Mouse (Mus musculus) cerebral cortex, adult 2 months (tissue): ENCODE results near the gene Bend6.

Experiments used
- WGBS: fragments of 180-500 bp; shearing (Covaris S2); methylation state at CpG from one replicate; pipeline ENCODE4 v1.1.7; 2018; 5-methylcytosine and 5-hydroxymethylcytosine counted together

Gene Bend6

DNA sequence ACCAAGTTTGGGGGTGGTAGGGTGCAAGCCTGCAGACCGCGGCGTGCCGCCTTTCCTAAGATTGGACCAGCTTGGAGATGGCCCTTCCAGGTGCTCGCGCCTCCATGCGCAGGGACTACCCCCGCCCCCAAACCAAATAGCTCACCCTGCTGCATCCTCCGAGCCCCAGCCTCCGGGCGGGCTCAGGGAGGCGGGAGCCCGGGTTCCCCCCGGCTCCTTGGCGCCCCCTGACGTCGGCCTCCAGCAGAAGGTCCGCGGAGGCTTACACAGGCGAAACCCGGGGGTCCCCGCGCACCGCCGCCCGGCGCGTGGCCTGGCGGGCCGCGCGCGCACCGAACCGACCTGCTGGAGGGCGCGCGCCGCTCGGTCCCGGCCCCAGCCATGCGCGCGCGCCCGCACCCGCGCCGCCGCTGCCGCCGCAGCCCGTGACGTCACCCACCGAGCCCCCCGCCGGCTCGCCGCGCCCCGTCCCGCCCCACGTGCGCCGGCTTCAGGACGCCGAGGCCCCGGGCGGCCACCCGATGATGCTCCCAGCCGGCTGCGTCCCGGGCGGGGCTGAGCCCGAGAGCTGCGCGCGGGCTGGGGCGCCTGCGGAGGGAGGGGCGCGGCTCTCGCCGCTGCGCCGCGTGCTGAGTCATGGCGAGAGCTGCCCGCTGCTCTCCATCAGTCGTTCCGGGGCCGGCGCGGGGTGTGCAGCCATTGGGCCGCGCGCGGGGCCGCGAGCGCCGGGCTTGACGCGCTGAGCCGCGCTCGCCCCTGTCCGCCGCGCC, at the start of gene Bend6:
TSS of gene Bend6 (minus strand) at position 396 of the 770 bp plus-strand sequence.
- WGBS: 1% methylated on average over 106 of the region's 110 CpGs

DNA sequence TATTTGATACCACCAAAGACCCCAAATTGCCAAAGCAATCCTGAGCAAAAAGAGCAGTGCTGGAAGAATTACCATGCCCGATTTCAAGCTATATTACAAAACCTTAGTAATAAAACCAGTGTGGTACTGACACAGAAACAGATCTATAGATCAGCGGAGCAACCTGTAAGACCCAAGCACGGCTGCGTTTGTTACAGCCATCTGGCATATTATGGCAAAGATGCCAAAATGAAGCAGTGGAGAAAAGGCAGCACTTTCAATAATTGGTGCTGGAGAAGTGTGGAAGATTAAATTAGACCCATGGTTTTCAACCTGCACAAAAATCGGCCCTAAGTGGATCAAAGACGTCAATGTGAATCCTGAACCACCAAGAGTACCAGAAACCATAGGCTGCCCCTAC, 48.0 kb upstream of the Bend6 start:
- 81% methylated on average over 6 of the region's 6 CpGs for WGBS

DNA sequence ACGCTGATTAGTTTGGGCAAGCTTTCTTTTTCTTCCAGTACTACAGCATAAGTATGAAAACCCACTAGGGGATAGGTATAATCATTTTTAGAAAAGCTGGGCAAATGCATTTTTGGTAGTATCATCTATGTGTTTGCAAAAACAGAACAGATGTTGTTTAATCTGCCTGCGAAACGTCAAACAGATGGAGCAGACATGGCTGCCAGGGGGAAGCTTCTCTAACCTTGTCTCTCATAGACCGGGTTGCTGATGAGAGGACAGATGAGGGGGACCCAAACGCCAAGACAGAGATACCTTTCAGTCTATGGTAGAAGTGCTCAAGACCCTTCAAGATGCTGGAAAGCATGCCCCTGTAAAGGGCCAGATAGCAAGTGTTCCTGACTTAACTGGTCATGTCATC, 40.9 kb upstream of the Bend6 start:
- 59% methylated on average over 5 of the region's 5 CpGs for WGBS

DNA sequence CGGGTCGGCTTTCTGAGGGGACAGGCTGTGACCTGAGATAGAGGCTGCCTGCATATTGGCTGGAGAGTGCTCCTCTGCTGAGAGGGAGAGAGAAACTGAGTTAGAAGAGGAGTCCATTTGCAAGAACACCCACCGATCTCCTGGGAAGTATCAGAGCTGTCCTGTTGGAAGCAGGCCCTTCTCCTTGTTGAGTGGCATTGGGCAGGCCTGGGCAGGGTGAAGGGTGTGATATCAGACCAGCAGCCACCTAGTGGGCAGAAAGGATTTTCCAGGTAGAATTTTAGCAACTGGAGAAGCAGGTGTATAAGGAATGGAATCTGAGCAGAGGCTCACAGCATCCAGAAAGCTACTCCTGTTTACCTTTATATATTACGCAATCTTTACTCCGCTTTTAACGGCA, 40.2 kb upstream of the Bend6 start:
- 83% methylated on average over 6 of the region's 6 CpGs for WGBS

- WGBS: 37% methylated on average over 12 of the region's 12 CpGs
Observed at GRCm38 (mm10) chr1:33946601-33947395, 39.2 kb upstream of the Bend6 start.

GRCm38 (mm10) chr1:33945756-33946155, 38.1 kb upstream of the Bend6 start:
- WGBS: 75% methylated on average over 6 of the region's 6 CpGs

DNA sequence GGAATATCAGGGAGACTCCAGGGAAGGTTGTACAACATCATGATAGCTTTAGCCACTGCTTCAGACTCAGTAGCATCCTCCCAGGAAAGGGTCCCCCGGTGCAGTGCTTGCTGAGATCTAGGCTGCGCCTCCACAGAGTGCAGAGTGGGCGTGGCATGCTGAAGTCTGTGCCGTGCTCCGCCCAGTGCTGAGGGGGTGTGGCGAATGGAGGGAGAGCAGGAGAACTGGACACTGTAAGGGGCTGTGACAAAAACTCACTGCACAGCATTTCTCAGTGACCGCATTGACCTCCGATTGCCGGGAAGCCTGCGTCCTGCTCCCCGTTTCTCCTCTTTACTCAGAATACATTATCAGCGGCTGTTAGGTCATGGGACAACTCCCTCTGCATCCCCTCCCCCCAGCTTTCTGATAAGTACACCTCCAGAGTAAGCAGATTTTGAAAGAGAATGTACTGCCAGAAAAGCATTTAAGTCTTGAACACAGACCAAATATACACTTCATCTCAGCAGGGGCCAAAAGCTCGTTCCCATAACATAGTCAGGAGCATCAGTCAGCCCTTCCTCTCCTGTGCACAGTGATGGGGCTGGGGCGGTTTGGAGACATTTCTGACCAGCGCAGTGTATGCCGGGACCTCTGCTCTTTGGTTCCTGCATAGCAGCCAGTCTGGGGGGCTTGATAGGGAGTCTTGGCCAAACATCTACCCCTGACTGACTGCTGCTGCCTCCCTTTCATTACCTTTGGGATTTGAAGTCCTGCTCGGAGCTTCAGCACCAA, 37.5 kb upstream of the Bend6 start:
- 62% methylated on average over 17 of the region's 17 CpGs for WGBS

DNA sequence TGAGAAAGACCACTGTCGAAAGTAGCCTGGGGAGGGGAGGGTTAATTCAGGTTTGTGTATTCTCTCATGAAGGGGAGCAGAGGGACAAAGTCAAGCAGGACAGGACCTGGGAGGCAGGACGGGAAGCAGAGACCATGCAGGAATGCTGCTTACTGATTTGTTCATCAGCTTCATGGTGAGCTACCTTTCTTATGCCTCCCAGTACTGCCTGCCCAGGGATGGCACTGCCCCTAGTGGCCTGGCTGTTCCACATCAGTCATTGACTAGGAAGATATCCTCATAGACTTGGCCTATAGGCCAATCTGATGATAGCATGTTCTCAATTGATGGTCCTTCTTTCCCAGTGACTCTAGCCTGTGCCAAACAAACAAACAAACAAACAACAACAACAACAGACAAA, 36.3 kb upstream of the Bend6 start:
- WGBS: 91% methylated on average over 2 of the region's 2 CpGs

GRCm38 (mm10) chr1:33942638-33943037, 35.0 kb upstream of the Bend6 start:
- 87% methylated on average over 8 of the region's 8 CpGs for WGBS

GRCm38 (mm10) chr1:33940364-33940928, 32.8 kb upstream of the Bend6 start:
- WGBS: 49% methylated on average over 11 of the region's 11 CpGs

GRCm38 (mm10) chr1:33939828-33940227, 32.2 kb upstream of the Bend6 start:
- 72% methylated on average over 5 of the region's 5 CpGs for WGBS

DNA sequence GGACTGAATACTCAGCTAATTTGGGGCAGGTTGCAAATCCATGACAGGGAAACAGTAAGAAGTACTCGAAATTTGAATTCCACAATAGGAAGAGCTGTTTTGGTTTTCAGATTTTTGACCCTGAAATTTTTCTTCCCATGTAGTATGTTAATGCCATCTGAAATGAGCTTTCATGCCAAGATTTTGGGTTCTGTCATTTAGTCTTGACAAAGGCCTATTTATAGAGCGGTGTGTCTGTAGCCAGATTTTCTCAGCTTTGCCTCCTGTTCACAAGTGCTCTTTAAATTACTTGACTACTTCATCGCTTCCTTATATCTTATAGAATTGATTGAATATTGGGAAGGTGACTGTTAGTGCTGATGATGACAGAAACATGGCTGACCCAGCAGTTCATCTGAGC, 28.3 kb upstream of the Bend6 start:
- WGBS: 48% methylated on average over 3 of the region's 3 CpGs

- 35% methylated on average over 14 of the region's 14 CpGs for WGBS
Observed at GRCm38 (mm10) chr1:33932845-33933499, 25.4 kb upstream of the Bend6 start.

DNA sequence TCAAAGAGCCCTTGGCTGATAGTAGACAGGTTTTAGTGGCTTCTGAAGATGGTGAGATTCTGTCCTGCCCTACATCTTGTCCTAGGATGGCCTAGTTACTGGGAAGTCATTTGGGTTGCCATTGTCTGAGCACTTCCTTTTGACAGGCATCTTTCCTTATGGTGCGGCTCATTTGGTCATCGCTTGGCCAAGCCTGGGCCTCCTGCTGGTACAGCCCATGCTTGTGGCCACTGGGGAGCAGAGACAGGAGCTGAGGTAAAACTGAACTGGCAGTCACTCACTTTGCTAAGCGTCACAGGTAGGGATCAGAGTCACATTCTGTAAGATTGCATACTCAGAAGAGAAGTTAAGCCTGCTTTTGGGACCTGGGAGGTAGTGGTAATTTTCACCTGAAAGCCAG, 24.6 kb upstream of the Bend6 start:
- WGBS: 91% methylated on average over 3 of the region's 3 CpGs

- 85% methylated on average over 8 of the region's 8 CpGs for WGBS
Observed at GRCm38 (mm10) chr1:33931791-33932190, 24.2 kb upstream of the Bend6 start.

- 84% methylated on average over 7 of the region's 7 CpGs for WGBS
Observed at GRCm38 (mm10) chr1:33927466-33927865, 19.9 kb upstream of the Bend6 start.

DNA sequence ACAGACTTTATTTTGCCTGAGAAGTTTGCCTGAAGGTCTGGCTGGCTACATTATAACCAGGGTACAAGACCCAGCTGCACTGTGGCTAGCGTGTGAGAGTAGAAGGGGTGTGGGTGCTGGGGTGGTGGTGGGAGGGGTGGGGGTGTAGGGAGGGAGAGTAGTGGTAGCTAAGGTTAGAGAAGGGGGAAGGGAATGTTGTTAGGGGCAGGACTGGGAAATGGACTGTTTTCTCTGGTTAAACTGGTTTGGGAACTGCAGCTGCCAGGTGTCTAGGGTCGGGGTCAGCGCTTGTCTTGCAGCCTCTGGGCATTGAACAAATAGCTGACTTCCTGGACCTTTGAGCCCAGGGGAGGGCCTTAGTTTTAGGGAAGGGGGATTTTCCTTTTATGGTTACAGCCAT, 17.7 kb upstream of the Bend6 start:
- 87% methylated on average over 3 of the region's 3 CpGs for WGBS

GRCm38 (mm10) chr1:33922975-33923374, 15.4 kb upstream of the Bend6 start:
- WGBS: 85% methylated on average over 7 of the region's 7 CpGs

DNA sequence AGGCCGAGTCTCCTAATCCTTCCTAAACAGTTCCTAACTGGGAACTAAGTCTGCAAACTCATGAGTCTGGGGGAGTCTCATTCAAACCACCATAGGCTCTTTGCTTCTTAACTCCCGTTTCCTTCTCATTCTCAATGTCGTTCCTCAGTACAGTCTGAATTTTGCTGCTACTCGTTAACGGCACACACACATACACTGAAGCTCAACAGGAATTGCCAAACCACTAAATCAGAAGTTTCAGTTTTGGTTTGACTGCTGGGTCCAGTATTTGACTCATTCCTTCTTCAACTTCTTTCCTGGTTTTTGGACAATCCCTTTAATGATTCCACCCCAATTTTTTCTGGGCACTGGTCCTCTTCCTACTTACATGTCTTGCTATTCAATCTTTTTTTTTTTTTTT, 8.9 kb upstream of the Bend6 start:
- WGBS: 96% methylated on average over 5 of the region's 5 CpGs

DNA sequence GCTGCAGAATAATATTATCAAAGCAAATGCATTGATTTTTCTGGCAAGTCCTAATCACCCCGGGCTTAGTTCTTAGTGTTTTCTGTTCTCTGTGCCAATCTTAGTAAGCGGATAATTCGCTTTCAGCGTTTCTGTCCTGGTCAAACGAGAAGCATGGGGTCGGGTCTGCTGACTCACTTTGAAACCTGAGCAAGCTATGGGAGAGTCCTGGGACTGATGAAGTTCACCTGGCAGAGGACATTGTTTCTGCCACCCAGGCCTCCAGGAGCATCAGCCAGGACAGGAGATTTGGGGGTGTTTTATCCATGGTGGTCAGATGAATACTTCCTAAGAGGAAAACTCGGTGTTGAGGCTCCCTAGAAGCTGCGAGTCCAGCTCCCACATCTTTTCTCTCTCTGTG, 4.0 kb upstream of the Bend6 start:
- WGBS: 58% methylated on average over 8 of the region's 8 CpGs

DNA sequence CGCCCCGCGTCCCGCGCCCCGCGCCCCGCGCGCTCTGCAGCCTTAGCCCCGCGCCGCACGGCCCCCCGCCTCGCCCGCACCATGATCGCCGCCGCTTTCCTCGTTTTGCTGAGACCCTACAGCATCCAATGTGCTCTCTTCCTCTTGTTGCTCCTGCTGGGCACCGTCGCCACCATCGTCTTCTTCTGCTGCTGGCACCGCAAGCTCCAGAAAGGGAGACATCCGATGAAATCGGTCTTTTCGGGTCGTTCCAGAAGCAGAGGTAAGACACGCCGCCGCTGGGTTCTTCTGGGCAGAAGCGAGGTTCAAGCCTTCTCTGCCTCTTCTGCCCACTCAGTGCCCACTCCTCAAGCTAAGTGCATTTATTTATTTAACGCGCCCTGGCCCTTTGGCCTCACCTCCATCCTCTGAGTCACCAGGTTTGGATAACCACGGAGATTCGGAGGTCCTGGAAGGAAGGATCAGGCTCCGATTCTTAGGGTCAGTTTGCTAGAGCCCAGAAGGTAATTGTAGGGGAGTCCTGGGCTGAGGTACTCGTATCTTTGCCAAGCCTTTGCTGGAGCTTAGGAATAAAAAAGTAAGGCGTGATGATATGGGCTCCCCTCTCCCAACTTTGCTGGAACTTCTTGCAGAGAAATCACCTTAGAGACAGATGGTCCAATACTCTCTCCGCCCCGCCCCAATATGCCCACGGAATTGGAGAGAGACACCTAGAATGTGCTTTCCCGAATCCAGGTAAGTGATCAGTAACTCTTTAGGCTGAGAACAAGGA, 761 bp upstream of the Bend6 start, which contains the start of gene Dst:
TSS of gene Dst (plus strand) at position 35 of the 772 bp plus-strand sequence.
- 4% methylated on average over 44 of the region's 44 CpGs for WGBS
